In the genomic region with DNA sequence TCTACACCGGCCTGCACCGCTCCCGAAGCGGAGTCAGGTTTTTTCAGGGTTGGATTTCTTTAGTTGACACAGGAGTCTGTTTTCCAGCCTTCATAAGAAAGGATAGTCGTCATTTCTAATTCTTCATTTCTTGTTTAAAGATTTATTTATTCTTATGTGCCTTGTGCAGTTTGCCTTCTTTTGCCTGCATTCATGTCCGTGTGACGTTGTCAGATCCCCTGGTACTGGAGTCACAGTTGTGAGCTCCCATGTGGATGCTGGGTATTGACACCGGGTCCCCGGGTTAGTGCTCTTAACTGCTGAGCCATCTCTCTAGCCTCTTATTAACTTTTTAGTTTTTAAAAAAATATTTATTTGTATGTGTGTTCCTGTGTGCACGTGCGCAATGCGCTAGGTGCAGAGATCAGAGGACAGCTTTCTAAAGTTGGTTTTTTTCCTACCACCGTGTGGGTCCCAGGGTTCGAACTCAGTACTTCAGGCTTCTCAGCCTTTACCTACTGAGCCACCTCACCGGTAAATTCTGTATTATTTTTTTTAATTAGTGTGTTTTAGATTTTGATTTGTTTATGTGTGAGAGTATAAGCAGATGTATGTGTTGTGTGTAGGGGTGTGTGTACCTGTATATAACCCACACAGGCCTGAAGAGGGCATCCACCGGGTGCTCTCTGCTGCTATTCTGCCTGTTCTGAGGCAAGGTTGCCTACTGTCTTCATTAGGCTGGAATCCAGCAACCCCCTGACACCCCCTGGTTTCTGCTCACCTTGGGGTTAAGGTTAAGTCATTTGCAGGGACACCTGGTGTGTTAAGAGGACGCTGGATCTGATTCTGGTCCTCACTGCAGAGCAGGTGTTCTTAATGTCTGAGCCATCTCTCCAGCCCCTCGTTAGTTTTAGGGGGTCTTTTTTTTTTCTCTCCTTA, we compare ENCODE assay signal across 8 mouse cellular contexts. TPM values are rescaled to one million over a fixed set of nuclear protein-coding genes. Genes with fewer than 3 reads are reported as not detected.
DNase-seq lines count a peak whose midpoint lies in the region; ATAC-seq and TF ChIP-seq lines count a peak whose summit lies in the region.

No protein-coding gene starts in this region.

- peak overlapping the region; percentile 80 for H3K4me2 ChIP-seq in heart, embryonic 11.5 days
- peak overlapping the region; percentile 54 for H3K4me2 ChIP-seq in CH12.LX (ENCODE audit: insufficient read depth, low read depth, poor library complexity, severe bottlenecking)
- peak overlapping the region; percentile 81 for H3K4me2 ChIP-seq in forebrain, embryonic 11.5 days (ENCODE audit: low read depth, low read length, severe bottlenecking)
- peak overlapping the region; percentile 78 for H3K4me2 ChIP-seq in liver, embryonic 14.5 days (ENCODE audit: low read depth)

- no peak for TF ChIP-seq EP300 in CH12.LX (IDR thresholded peaks at IDR 0.05; ENCODE audit: low read length)
- no peak for TF ChIP-seq EP300 in liver, embryonic 14.5 days (IDR thresholded peaks at IDR 0.05; ENCODE audit: low read depth)

- H3K27ac ChIP-seq in heart, embryonic 11.5 days (ENCODE audit: low read depth, low read length) = peak overlapping the region; percentile 79
- H3K27ac ChIP-seq in CH12.LX (ENCODE audit: insufficient read depth, low read depth) = no peak overlapping the region
- peak overlapping the region; percentile 50; the same call in 1 of the 2 replicates for H3K27ac ChIP-seq in forebrain, embryonic 11.5 days (ENCODE audit: low read depth, low read length)
- H3K27ac ChIP-seq in liver, embryonic 14.5 days = no peak overlapping the region

- TF ChIP-seq POLR2A in CH12.LX (IDR thresholded peaks at IDR 0.05; ENCODE audit: low read depth, low read length) = no peak

- H3K4me3 ChIP-seq in heart, embryonic 11.5 days (ENCODE audit: low read depth, low read length) = peak overlapping the region; percentile 74
- H3K4me3 ChIP-seq in CH12.LX (replicated peaks in 1 of 3; ENCODE audit: low read depth in 2 of 3, low read length in 2 of 3, poor library complexity in 1 of 3) = peak overlapping the region; percentile 77 to 83 (median 81)
- peak overlapping the region; percentile 68 for H3K4me3 ChIP-seq in forebrain, embryonic 11.5 days (ENCODE audit: low read depth, low read length)
- peak overlapping the region; percentile 60 to 62 for H3K4me3 ChIP-seq in liver, embryonic 14.5 days (ENCODE audit: insufficient read depth in 1 of 2, low read depth in 2 of 2, low read length in 2 of 2)

- H3K36me3 ChIP-seq in heart, embryonic 11.5 days (ENCODE audit: control insufficient read depth, insufficient read depth, low read length) = no peaks in the 10 kb centered on the region
- no peaks in the 10 kb centered on the region for H3K36me3 ChIP-seq in CH12.LX (replicated peaks in 1 of 2; ENCODE audit: control insufficient read depth in 1 of 2, insufficient read depth in 1 of 2, low read length in 1 of 2)
- H3K36me3 ChIP-seq in forebrain, embryonic 11.5 days (ENCODE audit: control insufficient read depth, insufficient read depth, low read length) = no peaks in the 10 kb centered on the region
- H3K36me3 ChIP-seq in liver, embryonic 14.5 days (replicated peaks; ENCODE audit: control insufficient read depth, insufficient read depth, low read depth) = no peaks in the 10 kb centered on the region

- TF ChIP-seq RAD21 in CH12.LX (IDR thresholded peaks at IDR 0.05; ENCODE audit: low read depth, low read length) = peak; percentile 3

- H3K9me3 ChIP-seq in heart, embryonic 11.5 days (replicated peaks; ENCODE audit: control insufficient read depth, low read length) = no peaks in the 10 kb centered on the region
- H3K9me3 ChIP-seq in CH12.LX (replicated peaks; ENCODE audit: low read length) = no peaks in the 10 kb centered on the region
- no peaks in the 10 kb centered on the region for H3K9me3 ChIP-seq in forebrain, embryonic 11.5 days (ENCODE audit: control insufficient read depth, low read length)
- no peaks in the 10 kb centered on the region for H3K9me3 ChIP-seq in liver, embryonic 14.5 days (ENCODE audit: control insufficient read depth, low read length)

- dilution Hi-C loops in CH12.LX (cut with MboI; ENCODE audit: extremely low pct_ligation_motif_present, extremely low pct_unique_long_range_greater_than_20kb, low sequenced_read_pairs) = no loop called here

- TF ChIP-seq CTCF in CH12.LX (conservative IDR thresholded peaks at IDR 0.05 in 1 of 2, IDR thresholded peaks at IDR 0.05 in 1 of 2; ENCODE audit: low read depth in 2 of 2, low read length in 2 of 2) = peak in 1 of 2 experiments; percentile 37; a peak in 2 of 4 replicates
- no peak for TF ChIP-seq CTCF in liver, embryonic 14.5 days (IDR thresholded peaks at IDR 0.05; ENCODE audit: low read depth)

- in situ Hi-C loops in CH12.LX (cut with MboI; ENCODE audit: low pct_ligation_motif_present, low pct_unique_long_range_greater_than_20kb, low sequenced_read_pairs) = loop anchor here (25.0 kb wide), 1 partner anchor 513 kb away; no protein-coding TSS in a partner anchor

- no peak for ATAC-seq in heart, embryonic 11.5 days (replicated peaks; ENCODE audit: insufficient number of reproducible peaks, low FRiP score, low TSS enrichment)
- peak; percentile 47; the same call in 1 of the 2 replicates for ATAC-seq in forebrain, embryonic 11.5 days (replicated peaks; ENCODE audit: low FRiP score)
- ATAC-seq in liver, embryonic 14.5 days (ENCODE audit: insufficient read depth) = peak; percentile 29; the same call in 1 of the 2 replicates
- ATAC-seq in megakaryocyte-erythroid progenitor cell, adult 5-6 weeks (replicated peaks; ENCODE audit: low FRiP score, low TSS enrichment, poor library complexity, severe bottlenecking) = no peak; the same call in 1 of the 2 replicates

- peak overlapping the region; percentile 79 for H3K9ac ChIP-seq in heart, embryonic 11.5 days (ENCODE audit: low read depth, low read length)
- H3K9ac ChIP-seq in CH12.LX (ENCODE audit: insufficient read depth, low read depth) = peak overlapping the region; percentile 75; the same call in 1 of the 2 replicates
- H3K9ac ChIP-seq in forebrain, embryonic 11.5 days (ENCODE audit: low read length) = peak overlapping the region; percentile 74
- peak overlapping the region; percentile 64 for H3K9ac ChIP-seq in liver, embryonic 14.5 days (replicated peaks)

- intact Hi-C loops in heart, postnatal 14 days (cut with DNase I) = loop anchor here (2.0 to 5.0 kb wide), 2 partner anchors 33 to 122 kb away; a partner anchor contains a TSS

- peaks cover 5% of the 10 kb centered on the region; the same call in 1 of the 2 replicates for H3K4me1 ChIP-seq in heart, embryonic 11.5 days (ENCODE audit: control insufficient read depth, insufficient read depth, low read length)
- peaks cover 2 to 26% of the 10 kb centered on the region in 2 experiments; a peak in 2 of 4 replicates for H3K4me1 ChIP-seq in CH12.LX (ENCODE audit: control insufficient read depth in 1 of 2, insufficient read depth in 2 of 2)
- H3K4me1 ChIP-seq in forebrain, embryonic 11.5 days (replicated peaks; ENCODE audit: control insufficient read depth, insufficient read depth, low read length) = peaks cover 5% of the 10 kb centered on the region; the same call in 1 of the 2 replicates
- H3K4me1 ChIP-seq in liver, embryonic 14.5 days (replicated peaks; ENCODE audit: control insufficient read depth in 2 of 2, insufficient read depth in 2 of 2, low read length in 1 of 2) = peaks cover 0 to 9% of the 10 kb centered on the region in 2 experiments; a peak in 2 of 4 replicates

- H3K27me3 ChIP-seq in heart, embryonic 11.5 days (ENCODE audit: control insufficient read depth, insufficient read depth, low read length) = no peaks in the 10 kb centered on the region
- H3K27me3 ChIP-seq in CH12.LX (replicated peaks) = no peaks in the 10 kb centered on the region
- no peaks in the 10 kb centered on the region for H3K27me3 ChIP-seq in forebrain, embryonic 11.5 days (ENCODE audit: control insufficient read depth, insufficient read depth, low read length)
- no peaks in the 10 kb centered on the region for H3K27me3 ChIP-seq in liver, embryonic 14.5 days (ENCODE audit: control insufficient read depth, insufficient read depth, low read length)

- H3K79me2 ChIP-seq in CH12.LX (replicated peaks; ENCODE audit: control insufficient read depth, extremely low read depth, insufficient read depth, poor library complexity, severe bottlenecking) = no peaks in the 10 kb centered on the region

- DNase-seq in heart, postnatal 14 days = no peak
- peak; percentile 20 for DNase-seq in CH12.LX (ENCODE audit: extremely low read depth)
- no peak for DNase-seq in forebrain, embryonic 11.5 days (ENCODE audit: low spot score)
- DNase-seq in liver, embryonic 14.5 days (ENCODE audit: low read depth in 3 of 3, low spot score in 3 of 3) = no peak
- DNase-seq in layer of hippocampus, adult 9-10 months (ENCODE audit: low spot score) = no peak
- no peak for DNase-seq in cerebellum, adult 8-10 months

- 24% methylated on average over 18 of the region's 18 CpGs for WGBS in heart, embryonic 11.5 days (ENCODE audit: insufficient replicate concordance)
- 26% methylated on average over 18 of the region's 18 CpGs for WGBS in forebrain, embryonic 11.5 days
- WGBS in liver, embryonic 14.5 days (ENCODE audit: insufficient replicate concordance) = 23% methylated on average over 18 of the region's 18 CpGs

RNA-seq across cellular contexts. Expression of a gene that starts 0.7 kb away (rescaled TPM):
- polyA plus RNA-seq in heart, embryonic 11.5 days (2014; fragmentation: Nextera tagmentation; extraction: Ambion mirVana) = 12.1 and 13.2 TPM in 2 replicates
- 10 to 100 TPM; 29.5 to 34.7 TPM for total RNA-seq in heart, postnatal 14 days (2021)
- total RNA-seq in CH12.LX (2012; rRNA removed) = 5.3 and 6.0 TPM in 2 replicates
- 2.2 and 2.8 TPM in 2 replicates for total RNA-seq in CH12.LX (2014; rRNA removed)
- polyA plus RNA-seq in CH12.LX (2012; ENCODE audit: insufficient read length, low read depth) = 5.8 and 6.2 TPM in 2 replicates
- 17.5 and 20.1 TPM in 2 replicates for polyA plus RNA-seq in forebrain, embryonic 11.5 days (2014; fragmentation: Nextera tagmentation; extraction: Ambion mirVana)
- 2.0 and 2.6 TPM in 2 replicates for polyA plus RNA-seq in liver, embryonic 14.5 days (2012; rRNA removed)
- polyA plus RNA-seq in liver, embryonic 14.5 days (2014; fragmentation: Nextera tagmentation; extraction: Ambion mirVana) = 1.3 and 1.4 TPM in 2 replicates
- total RNA-seq in megakaryocyte-erythroid progenitor cell, adult 5-6 weeks (2014; fragmentation: Nextera tagmentation) = 3.8 and 9.4 TPM in 2 replicates
- 1.7 and 5.1 TPM in 2 replicates for total RNA-seq in megakaryocyte-erythroid progenitor cell, adult 5-6 weeks (2017)

RNA-seq across cellular contexts. Expression of a gene that starts 20.1 kb away (rescaled TPM):
- polyA plus RNA-seq in heart, embryonic 11.5 days (2014; fragmentation: Nextera tagmentation; extraction: Ambion mirVana) = 108 and 110 TPM in 2 replicates
- 100 to 1,000 TPM; 125 to 128 TPM for total RNA-seq in heart, postnatal 14 days (2021)
- total RNA-seq in CH12.LX (2012; rRNA removed) (18.0 and 20.3 TPM in 2 replicates), CH12.LX (2014; rRNA removed) (9.3 and 12.6 TPM in 2 replicates)
- 41.7 and 44.0 TPM in 2 replicates for polyA plus RNA-seq in CH12.LX (2012; ENCODE audit: insufficient read length, low read depth)
- polyA plus RNA-seq in forebrain, embryonic 11.5 days (2014; fragmentation: Nextera tagmentation; extraction: Ambion mirVana) = 128 and 136 TPM in 2 replicates
- polyA plus RNA-seq in liver, embryonic 14.5 days (2012; rRNA removed) = 9.0 and 12.1 TPM in 2 replicates
- polyA plus RNA-seq in liver, embryonic 14.5 days (2014; fragmentation: Nextera tagmentation; extraction: Ambion mirVana) = 15.9 and 18.5 TPM in 2 replicates
- total RNA-seq in megakaryocyte-erythroid progenitor cell, adult 5-6 weeks (2014; fragmentation: Nextera tagmentation) = 29.3 and 44.6 TPM in 2 replicates
- total RNA-seq in megakaryocyte-erythroid progenitor cell, adult 5-6 weeks (2017) = 11.2 and 17.9 TPM in 2 replicates

RNA-seq across cellular contexts. Expression of a gene that starts 34.1 kb away (rescaled TPM):
- 0.63 and 0.79 TPM in 2 replicates for polyA plus RNA-seq in heart, embryonic 11.5 days (2014; fragmentation: Nextera tagmentation; extraction: Ambion mirVana)
- total RNA-seq in heart, postnatal 14 days (2021) = not detected
- total RNA-seq in CH12.LX (2012; rRNA removed) (6.1 and 9.1 TPM in 2 replicates), CH12.LX (2014; rRNA removed) (0.90 and 1.00 TPM in 2 replicates)
- 4.0 TPM in 2 replicates for polyA plus RNA-seq in CH12.LX (2012; ENCODE audit: insufficient read length, low read depth)
- polyA plus RNA-seq in forebrain, embryonic 11.5 days (2014; fragmentation: Nextera tagmentation; extraction: Ambion mirVana) = 0.12 TPM in 1 of 2 replicates, not detected in the other
- polyA plus RNA-seq in liver, embryonic 14.5 days (2012; rRNA removed) = 0.39 and 0.42 TPM in 2 replicates
- polyA plus RNA-seq in liver, embryonic 14.5 days (2014; fragmentation: Nextera tagmentation; extraction: Ambion mirVana) = 0.28 and 0.38 TPM in 2 replicates
- not detected in 2 replicates for total RNA-seq in megakaryocyte-erythroid progenitor cell, adult 5-6 weeks (2014; fragmentation: Nextera tagmentation)
- 0.05 TPM in 1 of 2 replicates, not detected in the other for total RNA-seq in megakaryocyte-erythroid progenitor cell, adult 5-6 weeks (2017)

Comparison
In these comparisons a context has a peak if more than half of its experiments do, and no peak if none do; other contexts are left out.
1. ATAC-seq: peak in forebrain, embryonic 11.5 days (single experiment) and liver, embryonic 14.5 days (single experiment); none in heart, embryonic 11.5 days (single experiment) and megakaryocyte-erythroid progenitor cell, adult 5-6 weeks (single experiment).
2. H3K27ac ChIP-seq: peak in heart, embryonic 11.5 days (single experiment) and forebrain, embryonic 11.5 days (single experiment); none in CH12.LX (single experiment) and liver, embryonic 14.5 days (single experiment).
3. Peak in every context shown above with its lines, with median percentiles within 50 percentile points of each other: H3K4me2 ChIP-seq, H3K4me3 ChIP-seq and H3K9ac ChIP-seq.